Mouse (Mus musculus): ENCODE results near the gene A430033K04Rik. TPM values are rescaled to one million over a fixed set of nuclear protein-coding genes. Genes with fewer than 3 reads are reported as not detected.

A430033K04Rik gene
- polyA plus RNA-seq (2017; shearing (Covaris generic)): 7.9 TPM

DNA sequence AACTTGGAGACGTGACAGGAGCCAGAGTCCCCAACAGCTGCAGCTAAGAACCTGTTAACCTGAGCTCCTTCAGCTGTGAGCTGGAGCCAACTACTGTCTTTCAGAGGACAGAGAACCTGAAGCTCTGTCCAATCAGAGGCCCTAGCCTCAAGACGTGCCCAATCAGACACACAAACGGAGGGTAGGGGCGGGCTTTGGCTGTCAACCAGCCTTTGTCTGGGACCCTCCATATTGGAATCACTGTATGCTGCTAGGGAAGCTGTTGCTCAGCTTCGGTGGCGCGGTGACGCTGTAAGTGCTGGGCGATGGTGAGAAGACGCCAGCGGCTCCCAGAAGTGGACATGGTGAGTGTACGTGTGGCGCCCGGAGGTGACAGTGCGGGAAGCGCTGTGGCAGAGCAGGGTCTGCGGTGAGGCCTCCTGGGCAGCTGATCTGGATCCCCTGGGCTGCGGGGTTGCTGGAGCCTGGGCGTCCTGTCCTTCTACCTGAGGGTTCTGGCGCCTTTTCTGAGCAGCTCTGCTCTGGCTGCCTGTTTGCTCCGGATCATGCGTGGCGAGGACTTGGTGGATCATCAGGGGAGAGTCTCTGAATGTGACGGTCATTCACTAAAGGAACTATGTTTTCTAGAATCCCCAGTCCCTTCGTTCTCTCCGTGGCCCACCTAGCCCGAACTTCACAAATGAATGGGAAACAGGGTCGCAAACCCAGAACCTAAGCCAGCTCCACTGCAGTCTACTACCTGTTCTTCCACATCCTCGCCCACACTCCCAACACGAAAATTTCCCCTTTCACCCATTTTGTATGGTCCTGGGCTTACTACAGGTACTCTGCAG lies at the start of gene A430033K04Rik:
Gene A430033K04Rik, plus strand, starts transcription at position 215 of the 833 bp plus-strand sequence.

DNA sequence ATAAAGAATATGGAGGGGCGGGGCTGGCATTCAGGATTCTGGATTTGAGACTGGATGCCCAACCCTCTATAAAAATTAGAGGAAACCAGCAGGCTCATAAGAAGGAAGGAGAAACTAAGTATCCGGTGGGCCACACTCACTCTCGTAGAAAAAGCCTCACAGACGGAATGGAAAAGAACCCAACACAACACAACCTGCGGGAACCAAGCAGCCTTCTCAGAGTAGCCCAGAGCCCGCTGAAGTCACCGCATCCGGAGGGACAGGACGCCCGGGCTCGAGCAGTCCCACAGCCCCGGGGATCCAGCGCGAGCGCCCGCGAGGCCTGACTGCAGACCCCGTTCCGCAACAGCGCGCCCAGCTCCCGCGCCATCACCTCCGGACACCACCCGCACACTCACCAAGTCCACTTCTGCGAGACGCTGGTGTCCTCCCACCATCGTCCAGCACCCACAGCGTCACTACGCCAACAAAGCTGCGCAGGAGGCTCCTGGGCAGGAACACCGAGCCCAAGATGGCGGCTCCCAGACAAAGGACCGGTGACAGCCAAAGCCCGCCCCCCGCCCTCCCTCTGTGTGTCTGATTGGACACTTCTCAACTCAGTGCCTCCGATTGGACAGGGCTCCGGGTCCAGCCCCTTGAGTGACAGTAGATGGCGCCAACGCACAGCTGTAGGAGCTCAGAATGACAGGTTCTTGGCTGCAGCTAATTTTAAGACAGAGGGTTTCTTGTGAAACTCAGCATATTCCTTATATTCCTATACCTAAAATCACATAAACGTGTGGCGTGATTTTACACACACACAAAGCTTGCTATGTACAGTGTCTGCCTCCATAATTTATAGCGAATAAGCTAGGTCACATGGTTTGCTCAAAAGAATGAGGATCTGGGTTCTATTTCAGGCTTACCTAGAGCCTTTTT lies 3.2 kb upstream of the A430033K04Rik start, which contains the start of gene Zfp68:
Gene Zfp68, minus strand, starts transcription at position 551 of the 918 bp plus-strand sequence.

Other genes starting within 250 kb of the A430033K04Rik start
- 23.2 TPM for gene Zfp157, start 181.4 kb upstream of the A430033K04Rik start, polyA plus RNA-seq (2017; shearing (Covaris generic))
- gene 1700123K08Rik, start 58.1 kb upstream of the A430033K04Rik start, polyA plus RNA-seq (2017; shearing (Covaris generic)): not detected
- gene Zfp68, start 3.1 kb upstream of the A430033K04Rik start, polyA plus RNA-seq (2017; shearing (Covaris generic)): 61.3 TPM
- not detected for gene Fam20c, start 131.7 kb downstream of the A430033K04Rik start, polyA plus RNA-seq (2017; shearing (Covaris generic))
- not detected for gene Gm5294, start 197.2 kb downstream of the A430033K04Rik start, polyA plus RNA-seq (2017; shearing (Covaris generic))

All from CD4-positive, CD25-positive, alpha-beta regulatory T cell (primary cell).